Mouse (Mus musculus) liver, embryonic 14.5 days (tissue): Measurements from ENCODE around the gene Psmd13.

ENCODE experiments used
- CTCF ChIP-seq: IDR thresholded peaks from 2 replicates; pipeline ENCODE4 v1.5.1; 2016; ENCODE audit warnings: antibody characterized with exemption, low read depth, control low read depth
- EP300 ChIP-seq: IDR thresholded peaks from 2 replicates; pipeline ENCODE4 v1.6.1; 2016; ENCODE audit warnings: antibody characterized with exemption, low read depth

- no peak for TF ChIP-seq CTCF
- TF ChIP-seq EP300 = no peak
These were observed 35.1 kb upstream of the Psmd13 start for GRCm38 (mm10) chr7:140846676-140847075.
